Mouse (Mus musculus) MEL (cell line): ENCODE measurements around the gene Rnf114. TPM values are rescaled to one million over a fixed set of nuclear protein-coding genes. Genes with fewer than 3 reads are reported as not detected.

Experiments used
- DNase-seq: peaks from one replicate; pipeline ENCODE4 v3.0.0; 2011; ENCODE audit warnings: low read depth, low spot score
- H3K27ac ChIP-seq: 2 replicates; pipeline ENCODE4 v1.5.1; 2012; ENCODE audit warnings: low read depth, mild to moderate bottlenecking, control low read depth, low read length, moderate library complexity; ENCODE audit not compliant: control insufficient read depth
- H3K27me3 ChIP-seq, 2 experiments: fragments of 150-350 bp in 1 of 2; sonication (generic) in 1 of 2; 2 replicates each; pipeline ENCODE4 v1.6.1; 2012; ENCODE audit warnings: low read length in 2 of 2, mild to moderate bottlenecking in 2 of 2, improper control_type of control experiment in 1 of 2, moderate library complexity in 1 of 2; ENCODE audit not compliant: insufficient read depth in 2 of 2, control insufficient read depth in 1 of 2
- H3K36me3 ChIP-seq, 2 experiments: 2 replicates each; pipeline ENCODE4 v1.6.1; 2012 to 2014; ENCODE audit warnings: low read length in 2 of 2, improper control_type of control experiment in 1 of 2, inconsistent platforms in 1 of 2, mild to moderate bottlenecking in 1 of 2; ENCODE audit not compliant: insufficient read depth in 2 of 2, control insufficient read depth in 1 of 2
- H3K4me1 ChIP-seq, 2 experiments: fragments of 150-350 bp in 1 of 2; sonication (generic) in 1 of 2; 2 replicates each; pipeline ENCODE4 v1.6.1; 2012; ENCODE audit warnings: low read length in 2 of 2, improper control_type of control experiment in 1 of 2, mild to moderate bottlenecking in 1 of 2; ENCODE audit not compliant: insufficient read depth in 2 of 2, control insufficient read depth in 1 of 2
- H3K4me3 ChIP-seq, 2 experiments: fragments of 150-350 bp in 1 of 2; sonication (generic) in 1 of 2; 2 replicates each; pipeline ENCODE4 v1.5.1; 2012; ENCODE audit warnings: low read depth in 2 of 2, low read length in 2 of 2, mild to moderate bottlenecking in 2 of 2, moderate library complexity in 2 of 2, control low read depth in 1 of 2, improper control_type of control experiment in 1 of 2; ENCODE audit not compliant: control insufficient read depth in 1 of 2, insufficient read depth in 1 of 2
- H3K79me2 ChIP-seq: 2 replicates; pipeline ENCODE4 v1.6.1; 2012; ENCODE audit warnings: mild to moderate bottlenecking, low read length, moderate library complexity; ENCODE audit not compliant: control insufficient read depth, poor library complexity, insufficient read depth
- H3K9ac ChIP-seq: 2 replicates; pipeline ENCODE4 v1.6.1; 2012; ENCODE audit warnings: low read depth, mild to moderate bottlenecking, control low read depth, low read length, moderate library complexity; ENCODE audit not compliant: control insufficient read depth, poor library complexity, severe bottlenecking
- H3K9me3 ChIP-seq: fragments of 150-350 bp; sonication (generic); replicated peaks from 2 replicates; pipeline ENCODE4 v1.6.1; 2012; ENCODE audit warnings: mild to moderate bottlenecking, low read length, improper control_type of control experiment, moderate library complexity; ENCODE audit not compliant: insufficient read depth
- BHLHE40 ChIP-seq: IDR thresholded peaks from 2 replicates; pipeline ENCODE4 v1.6.1; 2012; ENCODE audit warnings: low read depth, mild to moderate bottlenecking, inconsistent platforms, low read length, improper control_type of control experiment, borderline replicate concordance
- CHD1 ChIP-seq: IDR thresholded peaks from 2 replicates; pipeline ENCODE4 v1.6.1; 2012; ENCODE audit warnings: low read depth, mild to moderate bottlenecking, inconsistent platforms, low read length, improper control_type of control experiment
- CHD2 ChIP-seq: IDR thresholded peaks from 2 replicates; pipeline ENCODE4 v1.6.1; 2011; ENCODE audit warnings: low read length, improper control_type of control experiment
- CTCF ChIP-seq, 3 experiments: IDR thresholded peaks in 2 of 3; conservative IDR thresholded peaks in 1 of 3; 2 replicates each; pipeline ENCODE4 v1.5.1; 2011 to 2012; ENCODE audit warnings: low read length in 3 of 3, low read depth in 2 of 3, mild to moderate bottlenecking in 2 of 3, improper control_type of control experiment in 1 of 3, inconsistent platforms in 1 of 3, mixed read lengths in 1 of 3, moderate library complexity in 1 of 3; ENCODE audit not compliant: control insufficient read depth in 1 of 3, insufficient read depth in 1 of 3, poor library complexity in 1 of 3, severe bottlenecking in 1 of 3
- ELF1 ChIP-seq: IDR thresholded peaks from 2 replicates; pipeline ENCODE4 v1.6.1; 2014; ENCODE audit warnings: low read depth, mild to moderate bottlenecking, inconsistent platforms, low read length, improper control_type of control experiment, moderate library complexity
- EP300 ChIP-seq, 2 experiments: IDR thresholded peaks; 2 replicates each; pipeline ENCODE4 v1.6.1; 2011; ENCODE audit warnings: improper control_type of control experiment in 2 of 2, low read length in 2 of 2, low read depth in 1 of 2, mild to moderate bottlenecking in 1 of 2
- GATA1 ChIP-seq: IDR thresholded peaks from 2 replicates; pipeline ENCODE4 v1.6.1; 2011; ENCODE audit warnings: low read depth, low read length, improper control_type of control experiment
- HCFC1 ChIP-seq: IDR thresholded peaks from 2 replicates; pipeline ENCODE4 v1.6.1; 2012; ENCODE audit warnings: low read depth, mild to moderate bottlenecking, inconsistent platforms, low read length, improper control_type of control experiment, moderate library complexity
- JUND ChIP-seq: IDR thresholded peaks from 2 replicates; pipeline ENCODE4 v1.6.1; 2011; ENCODE audit warnings: low read depth, mild to moderate bottlenecking, improper control_type of control experiment, low read length
- KAT2A ChIP-seq: conservative IDR thresholded peaks from 2 replicates; pipeline ENCODE4 v1.6.1; 2012; ENCODE audit warnings: low read depth, low read length, improper control_type of control experiment, inconsistent platforms
- MAFK ChIP-seq: IDR thresholded peaks from 2 replicates; pipeline ENCODE4 v1.6.1; 2011; ENCODE audit warnings: low read depth, mild to moderate bottlenecking, low read length, improper control_type of control experiment, borderline replicate concordance
- MEF2A ChIP-seq: IDR thresholded peaks from 2 replicates; pipeline ENCODE4 v1.6.1; 2014; ENCODE audit warnings: low read depth, mild to moderate bottlenecking, inconsistent platforms, low read length, improper control_type of control experiment; ENCODE audit not compliant: poor library complexity, insufficient replicate concordance, severe bottlenecking; ENCODE audit errors: extremely low read depth
- MXI1 ChIP-seq: IDR thresholded peaks from 2 replicates; pipeline ENCODE4 v1.6.1; 2011; ENCODE audit warnings: mild to moderate bottlenecking, low read depth, low read length, improper control_type of control experiment
- MYB ChIP-seq: IDR thresholded peaks from 2 replicates; pipeline ENCODE4 v1.6.1; 2011; ENCODE audit warnings: mild to moderate bottlenecking, low read depth, low read length, improper control_type of control experiment
- MYC ChIP-seq: IDR thresholded peaks from 2 replicates; pipeline ENCODE4 v1.6.1; 2011; ENCODE audit warnings: low read depth, mild to moderate bottlenecking, low read length, improper control_type of control experiment, moderate library complexity
- NRF1 ChIP-seq: IDR thresholded peaks from 2 replicates; pipeline ENCODE4 v1.6.1; 2014; ENCODE audit warnings: low read depth, mild to moderate bottlenecking, inconsistent platforms, low read length, improper control_type of control experiment, moderate library complexity; ENCODE audit not compliant: poor library complexity, insufficient read depth, severe bottlenecking
- POLR2AphosphoS2 ChIP-seq: IDR thresholded peaks from 2 replicates; pipeline ENCODE4 v1.6.1; 2011; ENCODE audit warnings: low read length, improper control_type of control experiment
- POLR2AphosphoS5 ChIP-seq: IDR thresholded peaks from 2 replicates; pipeline ENCODE4 v1.6.1; 2012; ENCODE audit warnings: low read depth, borderline replicate concordance, mild to moderate bottlenecking, inconsistent platforms, low read length, moderate library complexity, mixed read lengths
- SIN3A ChIP-seq: IDR thresholded peaks from 2 replicates; pipeline ENCODE4 v1.6.1; 2012; ENCODE audit warnings: low read length, improper control_type of control experiment, inconsistent platforms
- TBP ChIP-seq: IDR thresholded peaks from 2 replicates; pipeline ENCODE4 v1.8.0; 2011; ENCODE audit warnings: low read depth, low read length, improper control_type of control experiment
- USF1 ChIP-seq: IDR thresholded peaks from 2 replicates; pipeline ENCODE4 v1.6.1; 2014; ENCODE audit warnings: low read depth, mild to moderate bottlenecking, inconsistent platforms, low read length, improper control_type of control experiment, moderate library complexity
- ZC3H11A ChIP-seq: IDR thresholded peaks from 2 replicates; pipeline ENCODE4 v1.6.1; 2012; ENCODE audit warnings: low read depth, mild to moderate bottlenecking, inconsistent platforms, low read length, improper control_type of control experiment
- ZKSCAN1 ChIP-seq: IDR thresholded peaks from 2 replicates; pipeline ENCODE4 v1.6.1; 2012; ENCODE audit warnings: low read depth, mild to moderate bottlenecking, inconsistent platforms, low read length, improper control_type of control experiment, moderate library complexity
- ZMIZ1 ChIP-seq: IDR thresholded peaks from 2 replicates; pipeline ENCODE4 v1.6.1; 2012; ENCODE audit warnings: low read depth, mild to moderate bottlenecking, inconsistent platforms, low read length, improper control_type of control experiment, moderate library complexity
- polyA plus RNA-seq, 2 experiments: library from polyadenylated mRNA; stranded (reverse) in 1 of 2; unstranded in 1 of 2; fragments of >175 nt in 1 of 2; fragments of >200 nt in 1 of 2; gene quantifications; 2 replicates each; pipeline versions ENCODE4 v1.2.1 to v1.2.4; 2012; ENCODE audit warnings: low replicate concordance in 2 of 2, low read depth in 1 of 2; ENCODE audit not compliant: insufficient read length in 2 of 2, insufficient read depth in 1 of 2, missing spikeins in 1 of 2
- total RNA-seq: library from RNA; depleted of rRNA; stranded (reverse); fragments of 300-350 nt; gene quantifications from 2 replicates; pipeline ENCODE4 v1.2.3, GENCODE M21; 2012

Gene Rnf114
- total and polyA plus RNA-seq, 3 experiments = 44.0 to 49.2 TPM; not detected in 1

DNA sequence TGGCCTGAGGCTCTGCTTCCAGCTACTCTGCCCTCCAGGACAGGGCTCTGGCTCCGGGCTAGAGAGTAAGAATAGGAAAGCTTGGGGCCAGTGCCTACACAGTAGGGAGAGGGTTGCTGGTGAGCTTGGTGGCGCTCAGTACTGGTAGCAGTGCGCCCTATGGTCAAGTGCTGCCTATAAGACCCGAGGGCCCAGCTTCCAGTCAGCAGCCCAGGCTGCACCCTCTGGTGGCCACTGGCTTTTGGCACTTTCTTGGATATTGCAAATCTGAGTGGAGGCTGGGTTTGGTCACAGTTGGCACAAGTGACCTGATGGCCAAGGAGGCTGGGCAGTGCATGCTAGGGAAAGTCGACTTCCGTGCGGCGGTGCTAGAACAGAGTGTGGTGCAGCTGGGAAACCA is 41.8 kb upstream of the Rnf114 start:
- H3K79me2 ChIP-seq = no peaks in the 10 kb centered on the region
- peaks cover 0 to 13% of the 10 kb centered on the region in 2 experiments; a peak in 2 of 4 replicates for H3K36me3 ChIP-seq
- H3K9ac ChIP-seq = no peak overlapping the region
- H3K4me3 ChIP-seq = no peak overlapping the region
- H3K4me1 ChIP-seq = no peaks in the 10 kb centered on the region
- no peaks in the 10 kb centered on the region for H3K9me3 ChIP-seq
- TF ChIP-seq USF1 = no peak
- TF ChIP-seq CHD2 = no peak
- no peak for TF ChIP-seq JUND
- TF ChIP-seq MAFK = no peak
- TF ChIP-seq CTCF (IDR thresholded peaks at IDR 0.05 in 2 of 3, conservative IDR thresholded peaks at IDR 0.05 in 1 of 3; ENCODE audit: control insufficient read depth in 1 of 3, insufficient read depth in 1 of 3, low read depth in 2 of 3, low read length in 3 of 3, poor library complexity in 1 of 3, severe bottlenecking in 1 of 3) = 0 out of 6 replicates have a peak, but pooled peaks of 1 of the 3 experiments have one; percentile 13
- TF ChIP-seq MYB = no peak
- no peak for TF ChIP-seq MEF2A
- no peak for TF ChIP-seq TBP
- TF ChIP-seq EP300 (IDR thresholded peaks at IDR 0.05; ENCODE audit: low read depth in 1 of 2, low read length in 2 of 2) = no peak
- H3K27ac ChIP-seq = no peak overlapping the region
- no peaks in the 10 kb centered on the region for H3K27me3 ChIP-seq
- no peak for DNase-seq

DNA sequence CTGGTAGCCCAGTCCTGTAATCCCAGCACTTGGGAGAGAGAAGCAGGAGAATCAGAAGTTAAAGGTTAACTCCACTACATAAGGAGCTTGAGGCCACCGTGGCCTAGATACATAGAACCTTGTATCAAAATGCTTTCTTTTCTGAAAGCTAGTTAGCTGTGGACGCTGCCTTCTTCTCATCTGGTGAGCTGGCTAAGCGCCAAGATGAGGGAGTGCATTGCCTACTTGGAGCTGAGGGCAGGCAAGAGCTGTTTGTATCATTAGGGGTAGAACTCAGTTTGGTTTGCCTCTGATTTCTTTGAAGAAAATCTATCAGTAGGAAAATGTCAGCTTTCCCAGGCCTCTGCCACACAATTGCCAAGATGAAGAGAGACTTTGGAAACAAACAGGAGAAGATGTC is 38.6 kb upstream of the Rnf114 start:
- Histone ChIP-seq H3K79me2 (no peaks in the 10 kb centered on the region), H3K9ac (no peak overlapping the region), H3K4me3 (no peak overlapping the region), H3K9me3 (no peaks in the 10 kb centered on the region), H3K4me1 (no peaks in the 10 kb centered on the region; a peak in 1 of 4 replicates), H3K27me3 (no peaks in the 10 kb centered on the region), H3K27ac (no peak overlapping the region), H3K36me3 (peaks cover 0 to 9% of the 10 kb centered on the region in 2 experiments; a peak in 3 of 4 replicates)
- no peak for DNase-seq
- no peak for TF ChIP-seq SIN3A
- TF ChIP-seq MAFK = no peak
- no peak for TF ChIP-seq ELF1
- no peak for TF ChIP-seq POLR2AphosphoS5
- TF ChIP-seq ZMIZ1 = no peak
- TF ChIP-seq KAT2A = no peak
- no peak for TF ChIP-seq ZKSCAN1
- TF ChIP-seq POLR2AphosphoS2 = no peak
- TF ChIP-seq ZC3H11A = no peak
- TF ChIP-seq MXI1 = no peak
- TF ChIP-seq MYB = no peak
- TF ChIP-seq MYC = no peak
- TF ChIP-seq NRF1 = no peak
- no peak for TF ChIP-seq HCFC1
- TF ChIP-seq GATA1 = no peak
- no peak for TF ChIP-seq EP300 (IDR thresholded peaks at IDR 0.05; ENCODE audit: low read depth in 1 of 2, low read length in 2 of 2)
- TF ChIP-seq BHLHE40 = no peak
- TF ChIP-seq MEF2A = no peak
- no peak for TF ChIP-seq CHD1
